Mouse (Mus musculus) 3T3-L1 (cell line): ENCODE measurements around the gene Sdr39u1.
A peak's percentile ranks its signal among the peaks of the same experiment; 100 is the strongest.

Source experiments
- DNase-seq: peaks from one replicate; pipeline ENCODE4 v3.0.0-alpha.2; 2015; ENCODE audit warnings: low read depth, low spot score

Gene Sdr39u1

DNA sequence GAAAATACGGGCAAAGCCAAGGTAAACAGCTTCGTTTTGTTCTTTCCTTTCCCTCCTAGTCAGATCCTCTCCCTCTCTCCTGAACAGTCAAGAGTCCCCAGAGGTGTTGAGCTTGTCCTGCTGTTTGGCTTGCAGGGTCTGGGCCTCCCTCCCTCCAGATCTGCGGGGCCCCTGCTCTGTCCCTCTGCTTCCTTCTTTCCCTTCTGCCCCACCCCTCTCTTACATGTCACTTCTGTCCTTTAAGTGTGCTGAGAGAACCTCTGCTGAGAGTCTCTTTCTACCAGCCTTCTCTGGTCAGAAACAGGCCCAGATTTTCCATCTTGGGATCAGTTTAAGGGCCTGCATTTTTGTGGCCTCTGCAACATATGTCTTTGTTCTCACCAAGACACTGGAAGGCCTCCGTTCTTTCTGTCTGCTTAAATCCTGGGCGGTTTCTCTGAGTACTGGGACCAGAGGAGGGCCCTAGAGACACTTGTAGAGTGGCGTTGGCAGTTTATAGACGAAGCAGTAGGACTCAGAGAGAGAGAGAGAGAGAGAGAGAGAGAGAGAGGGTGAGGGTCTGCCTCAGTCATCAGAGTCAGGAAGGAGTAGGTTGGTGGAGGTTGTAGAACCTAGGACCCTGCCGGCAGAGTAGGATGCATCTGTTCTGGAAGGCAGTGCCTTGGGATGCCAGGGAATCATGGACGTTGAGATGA, 45.5 kb downstream of the Sdr39u1 start:
- DNase-seq = peak; percentile 19

- DNase-seq = peak; percentile 18
These were observed 46.3 kb downstream of the Sdr39u1 start, which contains the start of gene Nynrin for GRCm38 (mm10) chr14:55853621-55854285. TSS of gene Nynrin (plus strand) at chr14:55854010.

DNA sequence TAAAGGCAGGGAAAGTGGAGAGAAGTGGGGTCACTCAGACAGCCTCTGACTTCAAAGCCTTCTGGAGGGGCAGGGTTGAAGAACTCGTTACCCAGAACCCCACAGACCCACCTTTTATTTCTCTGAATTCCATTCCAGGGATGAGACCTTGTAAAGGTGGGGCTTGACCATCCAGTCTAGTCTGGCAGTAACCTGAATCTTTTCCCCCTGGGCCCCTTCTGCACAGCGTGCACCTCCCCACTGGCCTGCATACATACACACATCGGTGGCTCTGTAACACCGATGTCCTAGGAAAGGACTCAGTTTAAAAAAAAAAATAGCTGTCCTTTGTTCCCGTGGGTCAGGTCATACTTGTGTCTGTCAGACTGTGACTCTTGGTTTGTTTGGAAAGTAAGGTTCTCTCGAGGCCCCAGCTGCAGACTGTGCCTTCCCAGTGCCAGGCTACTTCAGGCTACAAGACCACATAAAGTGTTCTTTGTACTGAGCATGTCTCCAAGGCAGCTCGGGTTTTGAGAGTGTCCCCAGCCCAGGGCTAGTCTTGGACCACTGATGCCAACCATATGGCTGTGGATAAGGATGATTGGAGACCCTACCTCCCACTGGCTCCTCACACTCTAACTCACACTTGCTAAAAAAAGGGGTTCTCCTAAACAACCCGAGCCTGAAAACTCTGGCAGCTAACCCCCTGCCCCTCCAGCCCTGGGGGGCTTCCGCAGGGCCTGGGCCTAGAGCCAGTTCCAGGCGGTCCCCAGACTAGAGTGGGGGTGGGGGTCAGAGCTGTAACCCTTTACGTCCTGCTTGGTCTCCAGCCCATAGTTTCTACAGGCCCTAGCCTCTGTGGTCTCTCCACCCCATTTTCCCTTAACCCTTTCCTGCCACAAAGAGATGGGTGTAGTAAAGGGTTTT, 47.2 kb downstream of the Sdr39u1 start:
- no peak for DNase-seq

DNA sequence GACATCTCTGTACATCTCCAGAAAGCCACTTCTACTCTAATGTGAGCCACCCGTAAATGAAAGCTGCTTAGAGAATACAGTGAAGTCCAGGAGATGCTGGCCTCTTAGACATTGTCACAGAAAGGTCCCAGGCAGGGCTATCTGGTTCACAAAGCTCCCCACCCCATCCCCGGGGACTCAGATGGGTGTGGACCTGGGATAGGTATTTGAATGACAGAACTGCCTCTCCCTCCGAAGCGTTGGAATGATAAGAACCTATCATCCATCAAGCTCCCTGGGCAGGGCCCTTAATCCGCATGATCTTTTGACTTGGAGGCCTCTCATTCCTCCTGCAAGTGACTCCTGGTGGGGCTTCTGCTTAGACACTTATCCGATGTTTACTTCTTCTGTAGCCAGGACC, 49.2 kb downstream of the Sdr39u1 start:
- no peak for DNase-seq
